Mouse (Mus musculus) C3H10T1/2 (cell line): Measurements from ENCODE around the gene Gm21497. TPM values are rescaled to one million over a fixed set of nuclear protein-coding genes. Genes with fewer than 3 reads are reported as not detected.

ENCODE experiments used
- polyA plus RNA-seq, 2 experiments: library from polyadenylated mRNA; unstranded; fragments of >200 nt; fragmentation: generic; extraction: Trizol; gene quantifications; one replicate each; pipeline ENCODE4 v1.2.1; 2012; ENCODE audit warnings: missing spikeins in 2 of 2

The Gm21497 gene
- not detected for polyA plus RNA-seq

DNA sequence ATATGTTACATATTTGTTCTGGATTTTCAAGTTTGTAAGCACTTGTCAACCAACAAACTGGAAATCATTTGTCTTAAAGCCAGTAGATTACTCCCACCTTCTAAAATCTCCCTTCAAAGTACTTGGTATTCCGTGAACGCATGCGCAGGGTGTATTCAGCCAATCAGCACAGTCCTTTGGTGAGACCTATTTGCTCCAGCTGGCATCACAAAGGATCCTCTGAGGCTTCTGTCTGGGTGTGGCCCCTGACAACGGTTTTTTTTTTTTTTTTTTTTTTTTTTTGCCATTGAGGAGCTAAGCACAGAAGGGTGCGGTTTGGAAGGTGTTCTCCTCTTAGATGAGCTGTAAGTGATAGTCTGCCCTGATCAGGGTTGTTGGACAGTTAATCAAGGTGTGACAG, at the start of gene Gm21497:
Gene Gm21497, plus strand, starts transcription at position 301 of the 400 bp plus-strand sequence.

